Mouse (Mus musculus) erythroblast, adult 5-6 weeks (primary cell): Measurements from ENCODE around the gene Tubb1. TPM values are rescaled to one million over a fixed set of nuclear protein-coding genes. Genes with fewer than 3 reads are reported as not detected.

Experiments
- ATAC-seq: replicated peaks from 2 replicates; pipeline ENCODE4 v1.8.0; 2016; ENCODE audit warnings: moderate number of reproducible peaks, mild to moderate bottlenecking, moderate TSS enrichment, inconsistent platforms; ENCODE audit not compliant: poor library complexity, low FRiP score, severe bottlenecking
- total RNA-seq, 2 experiments: library from RNA; stranded (forward) in 1 of 2; stranded (reverse) in 1 of 2; fragments of 150-400 nt in 1 of 2; fragments of 200-764, 138-1000 nt in 1 of 2; gene quantifications; 2 replicates each; pipeline versions ENCODE4 v1.2.3 to v1.2.4; 2015 to 2017; ENCODE audit warnings: low replicate concordance in 2 of 2

Gene Tubb1
- total RNA-seq, 2 experiments from 2014 or later: 1.1 TPM; not detected in 1

DNA sequence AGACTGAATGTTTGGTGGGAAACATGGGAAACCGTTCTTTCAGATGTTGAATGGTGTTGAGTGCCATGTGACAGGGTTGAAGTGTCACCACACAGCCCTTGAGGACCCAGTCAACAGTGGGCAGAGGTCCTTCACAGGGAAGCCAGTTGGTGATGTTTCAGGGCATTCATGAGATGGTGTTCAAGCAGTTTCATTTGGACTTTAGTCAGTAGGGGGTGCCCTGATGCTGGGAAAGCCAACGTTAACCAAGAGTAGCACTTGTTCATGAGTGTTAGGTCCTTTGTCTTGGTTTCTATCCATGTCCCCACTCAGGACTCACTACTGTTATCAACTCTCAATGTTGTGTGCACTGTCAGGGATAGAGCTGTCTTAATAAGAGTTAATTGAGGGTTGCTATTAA, 42.4 kb downstream of the Tubb1 start:
- ATAC-seq: no peak

- no peak for ATAC-seq
Measured at GRCm38 (mm10) chr2:174500814-174501503, 50.5 kb downstream of the Tubb1 start.

DNA sequence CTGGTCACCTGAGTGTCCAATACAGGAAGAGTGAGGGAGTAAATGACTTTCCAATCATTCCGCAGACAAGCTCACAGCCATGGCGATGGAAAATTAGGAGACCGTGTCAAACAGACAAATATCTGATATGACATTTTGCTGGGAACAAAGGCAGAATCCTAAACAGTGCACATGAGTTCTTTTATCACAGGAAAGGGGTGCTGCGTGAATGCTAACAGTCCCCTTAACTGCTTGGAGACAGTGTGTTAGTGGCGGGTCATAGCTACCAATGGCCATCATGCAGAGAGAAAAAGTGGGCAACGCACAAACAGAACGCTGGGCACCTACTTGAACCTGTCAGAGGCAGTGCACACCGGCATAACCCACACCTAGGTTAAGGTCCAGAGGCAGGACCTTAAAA, 51.0 kb downstream of the Tubb1 start:
- no peak for ATAC-seq

DNA sequence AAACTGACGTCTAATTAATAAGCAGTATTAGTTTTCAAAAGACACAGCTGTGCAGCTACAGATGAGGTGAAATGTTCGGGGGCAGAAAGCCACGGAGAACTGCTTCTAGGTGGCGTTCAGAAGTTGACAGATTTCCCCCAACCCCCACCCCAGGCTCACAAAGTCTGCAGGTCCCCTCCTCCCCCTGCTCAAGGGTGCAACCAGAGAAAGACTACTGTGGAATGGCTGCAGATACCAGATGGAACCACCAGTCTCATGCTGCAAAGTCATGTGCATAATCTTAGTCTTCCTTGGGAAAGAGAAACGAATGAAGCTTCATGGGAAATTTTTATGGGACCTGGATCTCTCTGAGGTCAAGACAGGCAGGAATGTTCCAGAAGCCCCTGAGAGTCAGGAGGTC, 51.8 kb downstream of the Tubb1 start:
- ATAC-seq: no peak

- no peak for ATAC-seq
Measured at GRCm38 (mm10) chr2:174502831-174503460, 52.5 kb downstream of the Tubb1 start.

Other genes starting within 250 kb of the Tubb1 start
- 236 and 242 TPM in 2 replicates for gene Gnas, start 166.4 kb upstream of the Tubb1 start, total RNA-seq (2015; ENCODE audit: low replicate concordance)
- 156 and 162 TPM in 2 replicates for gene Gnas, start 166.4 kb upstream of the Tubb1 start, total RNA-seq (2017; ENCODE audit: low replicate concordance)
- not detected in 2 replicates for gene Gm20721, start 104.0 kb upstream of the Tubb1 start, total RNA-seq (2015; ENCODE audit: low replicate concordance)
- 0.43 and 8.5 TPM in 2 replicates for gene Gm20721, start 104.0 kb upstream of the Tubb1 start, total RNA-seq (2017; ENCODE audit: low replicate concordance)
- gene Nelfcd, start 34.9 kb upstream of the Tubb1 start, total RNA-seq (2015; ENCODE audit: low replicate concordance): 6.9 and 17.3 TPM in 2 replicates
- gene Nelfcd, start 34.9 kb upstream of the Tubb1 start, total RNA-seq (2017; ENCODE audit: low replicate concordance): 24.7 and 26.9 TPM in 2 replicates
- 16.7 and 43.5 TPM in 2 replicates for gene Ctsz, start 11.7 kb upstream of the Tubb1 start, total RNA-seq (2015; ENCODE audit: low replicate concordance)
- 51.3 and 55.3 TPM in 2 replicates for gene Ctsz, start 11.7 kb upstream of the Tubb1 start, total RNA-seq (2017; ENCODE audit: low replicate concordance)
- gene Atp5e, start 13.4 kb downstream of the Tubb1 start, total RNA-seq (2015; ENCODE audit: low replicate concordance): 128 and 133 TPM in 2 replicates
- 99.0 and 117 TPM in 2 replicates for gene Atp5e, start 13.4 kb downstream of the Tubb1 start, total RNA-seq (2017; ENCODE audit: low replicate concordance)
- gene Prelid3b, start 22.4 kb downstream of the Tubb1 start, total RNA-seq (2015; ENCODE audit: low replicate concordance): 30.3 and 40.0 TPM in 2 replicates
- 44.6 and 48.1 TPM in 2 replicates for gene Prelid3b, start 22.4 kb downstream of the Tubb1 start, total RNA-seq (2017; ENCODE audit: low replicate concordance)
- gene Zfp831, start 192.8 kb downstream of the Tubb1 start, total RNA-seq (2015; ENCODE audit: low replicate concordance): 0.58 and 1.7 TPM in 2 replicates
- gene Zfp831, start 192.8 kb downstream of the Tubb1 start, total RNA-seq (2017; ENCODE audit: low replicate concordance): 0.42 and 1.1 TPM in 2 replicates